In the genomic region with DNA sequence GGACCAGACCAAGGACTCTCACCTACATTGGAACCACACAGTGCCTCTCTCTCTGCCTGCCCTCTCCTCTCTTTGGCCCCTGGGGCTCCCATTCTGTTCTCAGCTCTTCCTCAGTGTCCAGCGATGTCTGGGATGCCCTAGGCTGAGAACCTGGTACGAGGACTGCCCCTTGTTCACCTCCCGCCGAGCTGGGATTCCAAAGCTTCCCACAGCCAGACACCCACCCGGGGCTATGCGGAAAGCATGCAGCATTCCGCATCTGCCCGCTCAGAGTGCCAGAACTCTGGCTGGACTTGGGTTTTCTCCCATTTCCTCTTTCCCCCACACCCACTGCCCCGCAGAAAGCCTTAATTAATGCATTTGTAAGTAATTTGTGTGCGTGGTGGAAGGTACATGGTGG, we compare ENCODE assay signal across 10 mouse cellular contexts.
"Had no signal": no experiment of that assay in that cellular context is flagged by ENCODE, and none has a peak within 500 bp of the region (broad histone marks: within the 10 kb centered on the region; RNA-seq: fewer than 3 reads in every experiment).

No protein-coding gene starts in this region.

- H3K27ac ChIP-seq: kidney, postnatal 0 days; limb, embryonic 13.5 days; liver, embryonic 14.5 days; midbrain, embryonic 15.5 days had no signal

- ATAC-seq: intestine, postnatal 0 days; midbrain, embryonic 15.5 days had no signal

- H3K27me3 ChIP-seq: limb, embryonic 13.5 days; midbrain, embryonic 15.5 days had no signal

- H3K4me3 ChIP-seq: limb, embryonic 13.5 days; midbrain, embryonic 15.5 days had no signal

- DNase-seq: kidney, adult 8-10 months; layer of hippocampus, postnatal 36 days; lung, adult 18-20 months; right cerebral cortex, adult 18-20 months; right cerebral cortex, postnatal 25 days had no signal

- H3K4me1 ChIP-seq: midbrain, embryonic 15.5 days had no signal

- H3K9ac ChIP-seq: limb, embryonic 13.5 days; liver, embryonic 14.5 days; midbrain, embryonic 15.5 days had no signal

- H3K4me2 ChIP-seq: limb, embryonic 13.5 days; midbrain, embryonic 15.5 days had no signal

- H3K9me3 ChIP-seq: limb, embryonic 13.5 days; midbrain, embryonic 15.5 days had no signal
